Mouse (Mus musculus) olfactory bulb, adult 2 months (tissue): ENCODE results near the gene Gpr31b. TPM values are rescaled to one million over a fixed set of nuclear protein-coding genes. Genes with fewer than 3 reads are reported as not detected.
"Not testable (repeated sequence)": the region's sequence is repeated elsewhere in the genome, so short reads cannot be mapped to it uniquely, and the experiment has no call there.

Source experiments
- H3K27ac ChIP-seq: fragments of 200-500 bp; 2 replicates; pipeline ENCODE4 v1.5.1; 2012; ENCODE audit warnings: low read depth, low read length; ENCODE audit not compliant: insufficient read depth
- H3K4me1 ChIP-seq: fragments of 200-500 bp; 2 replicates; pipeline ENCODE4 v1.6.1; 2012; ENCODE audit warnings: low read length; ENCODE audit not compliant: control insufficient read depth, insufficient read depth
- H3K4me3 ChIP-seq: fragments of 200-500 bp; 2 replicates; pipeline ENCODE4 v1.5.1; 2012; ENCODE audit warnings: mild to moderate bottlenecking, low read depth, low read length, moderate library complexity; ENCODE audit not compliant: insufficient read depth
- CTCF ChIP-seq: fragments of 200-500 bp; IDR thresholded peaks from 2 replicates; pipeline ENCODE4 v1.5.1; 2012; ENCODE audit warnings: low read depth, mild to moderate bottlenecking, low read length, moderate library complexity; ENCODE audit not compliant: insufficient read depth
- POLR2A ChIP-seq: fragments of 200-500 bp; IDR thresholded peaks from 2 replicates; pipeline ENCODE4 v1.6.1; 2012; ENCODE audit warnings: mild to moderate bottlenecking, low read depth, low read length, moderate library complexity; ENCODE audit not compliant: insufficient read depth
- whole genome bisulfite sequencing: fragments of 180-500 bp; shearing (Covaris S2); methylation state at CpG from one replicate; pipeline ENCODE4 v1.1.7; 2018; 5-methylcytosine and 5-hydroxymethylcytosine counted together
- polyA plus RNA-seq: library from polyadenylated mRNA; stranded (reverse); fragments of >200 nt; gene quantifications from 2 replicates; pipeline ENCODE4 v1.2.4, GENCODE M21; 2012; ENCODE audit warnings: low replicate concordance; ENCODE audit not compliant: missing spikeins, insufficient read depth, insufficient read length

The Gpr31b gene
- polyA plus RNA-seq, 1 experiment = not detected

- 69% methylated on average over 3 of the region's 3 CpGs for WGBS
- no peak overlapping the region for H3K4me3 ChIP-seq
- no peak overlapping the region for H3K27ac ChIP-seq
- H3K4me1 ChIP-seq = peaks cover 4% of the 10 kb centered on the region; the same call in 1 of the 2 replicates
- TF ChIP-seq POLR2A = no peak
- TF ChIP-seq CTCF = no peak
These were observed 38.8 kb downstream of the Gpr31b start for GRCm38 (mm10) chr17:13013316-13013715.

- no peak overlapping the region for H3K27ac ChIP-seq
- 20% methylated on average over 3 of the region's 3 CpGs for whole genome bisulfite sequencing
- no peak overlapping the region for H3K4me3 ChIP-seq
- H3K4me1 ChIP-seq = peaks cover 6% of the 10 kb centered on the region; the same call in 1 of the 2 replicates
- TF ChIP-seq CTCF (no peak), POLR2A (no peak)
These were observed 42.2 kb downstream of the Gpr31b start for GRCm38 (mm10) chr17:13009887-13010286.

- H3K4me1 ChIP-seq = peaks cover 2% of the 10 kb centered on the region; the same call in 1 of the 2 replicates
- 1% methylated on average over 10 of the region's 10 CpGs for WGBS
- no peak for TF ChIP-seq CTCF
- TF ChIP-seq POLR2A = no peak
- H3K4me3 ChIP-seq = peak overlapping the region; percentile 85
- peak overlapping the region; percentile 83; the same call in 1 of the 2 replicates for H3K27ac ChIP-seq
These were observed 43.6 kb downstream of the Gpr31b start for GRCm38 (mm10) chr17:13008528-13008927.

GRCm38 (mm10) chr17:13007730-13008425, 44.2 kb downstream of the Gpr31b start:
- Histone ChIP-seq H3K4me1 (peaks cover 2% of the 10 kb centered on the region; the same call in 1 of the 2 replicates), H3K4me3 (peak overlapping the region; percentile 85), H3K27ac (peak overlapping the region; percentile 83)
- WGBS = under 1% methylated on average over 76 of the region's 76 CpGs
- TF ChIP-seq CTCF (no peak), POLR2A (peak; percentile 96)

GRCm38 (mm10) chr17:13006984-13007383, 45.1 kb downstream of the Gpr31b start:
- 46% methylated on average over 5 of the region's 5 CpGs for WGBS
- peaks cover 2% of the 10 kb centered on the region; the same call in 1 of the 2 replicates for H3K4me1 ChIP-seq
- H3K27ac ChIP-seq = peak overlapping the region; percentile 76; the same call in 1 of the 2 replicates
- peak overlapping the region; percentile 85; the same call in 1 of the 2 replicates for H3K4me3 ChIP-seq
- TF ChIP-seq CTCF (no peak), POLR2A (no peak)

GRCm38 (mm10) chr17:13006546-13006945, 45.5 kb downstream of the Gpr31b start, which contains the start of gene Sod2:
Gene Sod2, plus strand, starts transcription at chr17:13006846.
- Histone ChIP-seq H3K27ac (peak within 1 kb of the TSS; percentile 76), H3K4me3 (peak within 1 kb of the TSS; percentile 85)
- not testable (repeated sequence) for H3K4me1 ChIP-seq
- WGBS = 100% methylated on average over 2 of the region's 2 CpGs

- 84% methylated on average over 2 of the region's 2 CpGs for whole genome bisulfite sequencing
- not testable (repeated sequence) for H3K27ac ChIP-seq, H3K4me1 ChIP-seq, H3K4me3 ChIP-seq
These were observed 47.7 kb downstream of the Gpr31b start for GRCm38 (mm10) chr17:13004436-13004835.

GRCm38 (mm10) chr17:13002243-13002642, 49.9 kb downstream of the Gpr31b start:
- H3K27ac ChIP-seq, H3K4me3 ChIP-seq, H3K4me1 ChIP-seq: not testable (repeated sequence)
- WGBS = 96% methylated on average over 5 of the region's 5 CpGs

Other genes with a start within 250 kb of the Gpr31b start
- gene Mas1, start 184.2 kb downstream of the Gpr31b start, polyA plus RNA-seq = not detected in 2 replicates
- not detected in 2 replicates for gene Mrgprh, start 176.3 kb downstream of the Gpr31b start, polyA plus RNA-seq
- not detected in 2 replicates for gene Pnldc1, start 142.1 kb downstream of the Gpr31b start, polyA plus RNA-seq
- 471 TPM in 1 of 2 replicates, not detected in the other for gene Tcp1, start 136.6 kb downstream of the Gpr31b start, polyA plus RNA-seq
- not detected in 2 replicates for gene Mrpl18, start 136.0 kb downstream of the Gpr31b start, polyA plus RNA-seq
- not detected in 2 replicates for gene Acat3, start 111.7 kb downstream of the Gpr31b start, polyA plus RNA-seq
- gene Acat2, start 91.5 kb downstream of the Gpr31b start, polyA plus RNA-seq = not detected in 2 replicates
- not detected in 2 replicates for gene Wtap, start 58.1 kb downstream of the Gpr31b start, polyA plus RNA-seq
- 78.0 TPM in 1 of 2 replicates, not detected in the other for gene Sod2, start 45.5 kb downstream of the Gpr31b start, polyA plus RNA-seq
- gene Tcp10b, start 8.8 kb upstream of the Gpr31b start, polyA plus RNA-seq = not detected in 2 replicates
- gene Unc93a, start 79.5 kb upstream of the Gpr31b start, polyA plus RNA-seq = not detected in 2 replicates
- not detected in 2 replicates for gene Smok2a, start 168.9 kb upstream of the Gpr31b start, polyA plus RNA-seq
- not detected in 2 replicates for gene Smok2b, start 178.0 kb upstream of the Gpr31b start, polyA plus RNA-seq